ENCODE assay signal across 8 mouse cellular contexts in the genomic region with DNA sequence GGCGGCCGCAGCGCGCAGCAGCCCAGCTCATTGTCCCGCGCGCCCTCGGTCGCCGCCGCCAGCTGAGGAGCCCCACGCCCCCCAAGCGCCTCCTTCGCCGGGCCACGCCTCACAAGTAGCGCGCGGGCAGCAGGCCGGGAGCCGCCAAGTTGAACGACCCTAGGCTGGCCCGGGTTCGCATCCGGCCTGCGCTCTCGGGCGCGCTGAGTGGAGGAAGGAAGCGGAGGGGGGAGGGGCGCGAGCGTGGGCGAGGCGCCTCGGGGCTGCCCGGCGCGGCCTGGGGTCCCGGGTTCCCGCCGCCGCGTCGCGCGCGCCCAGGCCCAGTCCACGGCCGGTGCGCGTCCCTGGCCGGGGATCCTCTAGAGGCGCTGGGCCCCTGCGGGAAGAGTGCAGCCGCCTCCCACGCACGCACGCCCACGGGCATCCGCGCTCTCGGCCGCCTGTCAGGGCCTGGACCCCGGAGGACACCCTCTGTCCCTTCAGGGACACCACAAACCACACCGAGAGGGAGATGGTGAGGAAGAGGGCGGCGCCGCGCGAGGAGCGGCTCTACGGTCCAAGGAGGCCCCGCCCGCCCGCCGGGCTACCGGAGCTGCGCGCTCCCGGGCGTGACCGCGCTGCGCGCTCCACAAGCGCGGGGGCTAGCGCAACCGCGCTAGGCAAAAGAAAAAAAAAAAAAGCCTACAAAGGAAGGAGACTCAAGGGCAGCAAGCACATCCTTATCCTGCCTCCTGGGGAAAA. TPM values are rescaled to one million over a fixed set of nuclear protein-coding genes. Genes with fewer than 3 reads are reported as not detected.
A peak's percentile ranks its signal among the peaks of the same experiment; 100 is the strongest.
DNase-seq lines count a peak whose midpoint lies in the region; ATAC-seq and TF ChIP-seq lines count a peak whose summit lies in the region.

A gene (minus strand): TSS at position 510 of the 741 bp plus-strand sequence.

- peaks cover 4% of the 10 kb centered on the region; the same call in 1 of the 2 replicates for H3K4me1 ChIP-seq in hindbrain, embryonic 11.5 days (replicated peaks; ENCODE audit: control insufficient read depth, insufficient read depth, low read length)
- no peaks in the 10 kb centered on the region for H3K4me1 ChIP-seq in lung, postnatal 0 days (ENCODE audit: insufficient read depth, low read depth, low read length)

- no peaks in the 10 kb centered on the region for H3K9me3 ChIP-seq in hindbrain, embryonic 11.5 days (ENCODE audit: control insufficient read depth, low read length)
- H3K9me3 ChIP-seq in lung, postnatal 0 days (ENCODE audit: low read length), result no peaks in the 10 kb centered on the region

- no peaks in the 10 kb centered on the region for H3K36me3 ChIP-seq in hindbrain, embryonic 11.5 days (ENCODE audit: control insufficient read depth, insufficient read depth, low read length)
- H3K36me3 ChIP-seq in lung, postnatal 0 days (ENCODE audit: insufficient read depth, low read length), result no peaks in the 10 kb centered on the region

- DNase-seq in R1 (ENCODE audit: low read depth, low spot score), result peak; percentile 84
- peak; percentile 87 to 95 for DNase-seq in cerebellum, postnatal 14 days
- DNase-seq in frontal cortex, postnatal 10 days (ENCODE audit: low spot score in 2 of 2), result peak; percentile 61 to 83
- peak; percentile 93 for DNase-seq in hindbrain, embryonic 11.5 days (ENCODE audit: low spot score)
- peak; percentile 77 to 79 for DNase-seq in layer of hippocampus, postnatal 14 days (ENCODE audit: low spot score in 2 of 2)
- DNase-seq in lung, postnatal 0 days (ENCODE audit: low spot score), result peak; percentile 62
- peak; percentile 74 for DNase-seq in ovary, postnatal 36 days (ENCODE audit: low spot score)
- DNase-seq in thymus, postnatal 10 days (ENCODE audit: low spot score in 2 of 2), result peak; percentile 79 to 88

- WGBS in hindbrain, embryonic 11.5 days, result 0% methylated on average over 82 of the region's 91 CpGs
- under 1% methylated on average over 49 of the region's 91 CpGs for WGBS in lung, postnatal 0 days

- H3K9ac ChIP-seq in hindbrain, embryonic 11.5 days (ENCODE audit: low read depth, low read length), result peak within 1 kb of the TSS; percentile 90
- peak within 1 kb of the TSS; percentile 44 for H3K9ac ChIP-seq in lung, postnatal 0 days (replicated peaks; ENCODE audit: low read depth)

- peak within 1 kb of the TSS; percentile 89 for H3K4me3 ChIP-seq in hindbrain, embryonic 11.5 days (ENCODE audit: low read depth, low read length)
- peak within 1 kb of the TSS; percentile 73 for H3K4me3 ChIP-seq in lung, postnatal 0 days (ENCODE audit: low read depth, low read length)

- H3K4me2 ChIP-seq in hindbrain, embryonic 11.5 days (replicated peaks; ENCODE audit: low read depth, low read length), result peak within 1 kb of the TSS; percentile 71
- H3K4me2 ChIP-seq in lung, postnatal 0 days (replicated peaks; ENCODE audit: low read depth, low read length), result peak within 1 kb of the TSS; percentile 97

- no peak for TF ChIP-seq EP300 in lung, postnatal 0 days (IDR thresholded peaks at IDR 0.05)

- ATAC-seq in hindbrain, embryonic 11.5 days (ENCODE audit: low FRiP score), result peak; percentile 92
- ATAC-seq in lung, postnatal 0 days, result peak; percentile 89

- H3K27ac ChIP-seq in hindbrain, embryonic 11.5 days (ENCODE audit: low read depth, low read length), result peak within 1 kb of the TSS; percentile 91
- peak within 1 kb of the TSS; percentile 64; the same call in 1 of the 2 replicates for H3K27ac ChIP-seq in lung, postnatal 0 days (ENCODE audit: low read length)

- no peaks in the 10 kb centered on the region for H3K27me3 ChIP-seq in hindbrain, embryonic 11.5 days (ENCODE audit: control insufficient read depth, insufficient read depth, low read length)
- no peaks in the 10 kb centered on the region for H3K27me3 ChIP-seq in lung, postnatal 0 days (replicated peaks; ENCODE audit: insufficient read depth, low read length)

- no peak for TF ChIP-seq CTCF in lung, postnatal 0 days (IDR thresholded peaks at IDR 0.05)

RNA-seq across cellular contexts. Expression of the gene that starts here (rescaled TPM):
- polyA plus RNA-seq in hindbrain, embryonic 11.5 days (2014; fragmentation: Nextera tagmentation; extraction: Ambion mirVana), result 25.9 and 32.5 TPM in 2 replicates
- total RNA-seq in layer of hippocampus, postnatal 14 days (2021), result 100 to 1,000 TPM; 129 to 130 TPM
- polyA plus RNA-seq in lung, postnatal 0 days (2015; fragmentation: Nextera tagmentation; extraction: Ambion mirVana), result 1.6 and 2.1 TPM in 2 replicates

Comparison
In these comparisons a context has a peak if more than half of its experiments do, and no peak if none do; other contexts are left out.
1. Peak in every context shown above with its lines: DNase-seq, ATAC-seq, H3K4me3 ChIP-seq and H3K27ac ChIP-seq.